In the genomic region with DNA sequence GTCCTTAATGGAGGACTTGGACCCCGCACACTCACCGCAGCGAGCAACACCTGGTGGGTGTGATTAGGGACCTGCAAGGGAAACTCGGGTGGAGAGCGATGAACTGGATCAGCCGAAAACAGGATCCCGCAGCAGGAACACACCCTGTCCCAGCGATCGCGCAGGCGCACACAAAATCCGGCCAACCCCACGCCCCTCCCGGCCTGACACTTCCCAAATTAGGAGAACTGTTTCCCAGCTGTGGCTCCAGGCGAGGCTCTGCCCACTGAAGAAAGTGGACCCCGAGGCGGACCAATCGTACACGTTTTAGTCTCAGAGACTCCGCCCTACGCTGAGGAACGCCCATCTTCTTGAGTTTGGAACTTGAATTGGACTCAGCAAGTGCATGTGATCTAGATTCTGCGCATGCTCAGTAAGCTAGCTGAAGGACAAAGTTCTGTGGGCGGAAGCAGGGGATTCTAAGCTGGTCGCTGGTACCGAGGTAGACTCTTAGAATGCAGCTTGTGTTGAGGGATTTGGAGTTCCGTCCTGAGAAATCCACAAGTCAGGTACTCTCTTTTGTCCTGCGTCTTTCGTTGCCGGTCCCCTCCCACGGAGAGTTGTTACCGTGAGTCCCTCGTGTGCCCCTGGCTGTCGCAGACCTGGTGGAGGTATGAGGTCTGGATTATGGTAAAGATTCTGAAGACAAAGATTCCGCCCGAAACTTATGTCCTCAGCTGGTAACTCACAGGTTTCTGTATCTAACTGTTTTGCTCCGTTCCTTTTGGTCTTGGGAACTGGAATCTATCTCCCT, we compare ENCODE assay signal across 8 mouse cellular contexts. TPM values are rescaled to one million over a fixed set of nuclear protein-coding genes. Genes with fewer than 3 reads are reported as not detected.
A peak's percentile ranks its signal among the peaks of the same experiment; 100 is the strongest.
DNase-seq lines count a peak whose midpoint lies in the region; ATAC-seq lines count a peak whose summit lies in the region.

A gene (minus strand): TSS at position 251 of the 793 bp plus-strand sequence.

- H3K36me3 ChIP-seq in forebrain, embryonic 14.5 days (ENCODE audit: control insufficient read depth, insufficient read depth, low read length) = no peaks in the 10 kb centered on the region
- H3K36me3 ChIP-seq in neural tube, embryonic 15.5 days = no peaks in the 10 kb centered on the region

- peak within 1 kb of the TSS; percentile 74 for H3K4me2 ChIP-seq in forebrain, embryonic 14.5 days (ENCODE audit: low read length)
- H3K4me2 ChIP-seq in neural tube, embryonic 15.5 days = peak within 1 kb of the TSS; percentile 91

- intact Hi-C loops in heart, postnatal 14 days (cut with DNase I) = loop anchor here (10.0 kb wide), 1 partner anchor 893 kb away; no protein-coding TSS in a partner anchor

- peak; percentile 100 for DNase-seq in ES-CJ7 (ENCODE audit: low read depth, low spot score)
- DNase-seq in cerebellum, adult 11 months = peak; percentile 91
- DNase-seq in forebrain, embryonic 14.5 days (ENCODE audit: low spot score) = peak; percentile 100
- DNase-seq in heart, postnatal 14 days = peak; percentile 94 to 95
- DNase-seq in layer of hippocampus, adult 11-12 months (ENCODE audit: low spot score) = peak; percentile 98
- DNase-seq in lung, adult 18-20 months = peak; percentile 100
- DNase-seq in testis, postnatal 14 days (ENCODE audit: low spot score) = peak; percentile 95

- H3K4me3 ChIP-seq in forebrain, embryonic 14.5 days (ENCODE audit: low read depth, low read length) = peak within 1 kb of the TSS; percentile 50
- peak within 1 kb of the TSS; percentile 60 for H3K4me3 ChIP-seq in neural tube, embryonic 15.5 days (replicated peaks)

- no peak within 1 kb of the TSS for H3K27ac ChIP-seq in forebrain, embryonic 14.5 days (ENCODE audit: low read depth, low read length)
- peak within 1 kb of the TSS; percentile 69 for H3K27ac ChIP-seq in neural tube, embryonic 15.5 days (replicated peaks)

- 1% methylated on average over 37 of the region's 37 CpGs for WGBS in forebrain, embryonic 14.5 days
- WGBS in neural tube, embryonic 15.5 days = under 1% methylated on average over 37 of the region's 37 CpGs

- H3K27me3 ChIP-seq in forebrain, embryonic 14.5 days (replicated peaks; ENCODE audit: control insufficient read depth, insufficient read depth, low read length) = no peaks in the 10 kb centered on the region
- H3K27me3 ChIP-seq in neural tube, embryonic 15.5 days (replicated peaks) = no peaks in the 10 kb centered on the region

- H3K9ac ChIP-seq in forebrain, embryonic 14.5 days (ENCODE audit: low read length) = peak within 1 kb of the TSS; percentile 70
- H3K9ac ChIP-seq in neural tube, embryonic 15.5 days (replicated peaks) = peak within 1 kb of the TSS; percentile 61

- no peaks in the 10 kb centered on the region for H3K9me3 ChIP-seq in forebrain, embryonic 14.5 days (replicated peaks; ENCODE audit: control insufficient read depth, low read length)
- no peaks in the 10 kb centered on the region for H3K9me3 ChIP-seq in neural tube, embryonic 15.5 days (replicated peaks)

- peak; percentile 99 for ATAC-seq in forebrain, embryonic 14.5 days
- peak; percentile 99 for ATAC-seq in neural tube, embryonic 15.5 days (ENCODE audit: low FRiP score)

- H3K4me1 ChIP-seq in forebrain, embryonic 14.5 days (ENCODE audit: control insufficient read depth, insufficient read depth, low read length) = peaks cover 7% of the 10 kb centered on the region; the same call in 1 of the 2 replicates
- peaks cover 18% of the 10 kb centered on the region for H3K4me1 ChIP-seq in neural tube, embryonic 15.5 days

RNA-seq across cellular contexts. Expression of the gene that starts here (rescaled TPM):
- 57.2 and 66.0 TPM in 2 replicates for polyA plus RNA-seq in forebrain, embryonic 14.5 days (2014; fragmentation: Nextera tagmentation; extraction: Ambion mirVana)
- 10 to 100 TPM; 73.7 to 75.5 TPM for total RNA-seq in heart, postnatal 14 days (2021)
- polyA plus RNA-seq in neural tube, embryonic 15.5 days (2015; fragmentation: Nextera tagmentation; extraction: Ambion mirVana) = 78.5 and 89.1 TPM in 2 replicates
